Comparison of ENCODE assay signal across 19 mouse cellular contexts in the genomic region with DNA sequence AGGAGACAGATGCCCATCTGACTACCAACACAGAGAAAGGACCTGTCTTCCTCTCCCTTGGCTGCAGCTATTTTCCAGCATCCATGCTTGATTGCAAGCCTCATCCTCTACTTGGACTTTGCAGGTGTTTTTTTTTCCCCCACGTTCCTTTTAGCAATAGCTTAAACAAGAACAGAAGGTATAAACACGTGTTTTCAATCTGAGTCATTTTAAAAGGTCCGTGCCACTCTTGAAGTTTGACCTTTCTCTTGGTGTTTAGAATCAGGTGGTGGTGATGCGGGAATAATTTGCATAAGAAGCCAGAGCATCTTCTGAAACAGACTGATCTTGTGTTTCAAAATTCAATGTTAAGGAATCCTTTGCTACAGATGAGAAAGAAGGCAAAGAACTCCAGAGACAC.
A peak's percentile ranks its signal among the peaks of the same experiment; 100 is the strongest.
DNase-seq lines count a peak whose midpoint lies in the region; ATAC-seq and TF ChIP-seq lines count a peak whose summit lies in the region.
"Had no signal": no experiment of that assay in that cellular context is flagged by ENCODE, and none has a peak within 500 bp of the region (broad histone marks: within the 10 kb centered on the region; RNA-seq: fewer than 3 reads in every experiment).

No protein-coding gene starts in this region.

- no peaks in the 10 kb centered on the region for H3K27me3 ChIP-seq in embryonic facial prominence, embryonic 11.5 days (ENCODE audit: control insufficient read depth, insufficient read depth, low read length)
- no peaks in the 10 kb centered on the region for H3K27me3 ChIP-seq in embryonic facial prominence, embryonic 10.5 days (replicated peaks; ENCODE audit: low read depth, poor library complexity, severe bottlenecking)
- H3K27me3 ChIP-seq: embryonic facial prominence, embryonic 12.5 days; forebrain, embryonic 13.5 days; forebrain, embryonic 15.5 days had no signal

- H3K36me3 ChIP-seq in embryonic facial prominence, embryonic 11.5 days (replicated peaks; ENCODE audit: control insufficient read depth, insufficient read depth, low read depth, low read length): no peaks in the 10 kb centered on the region
- H3K36me3 ChIP-seq in embryonic facial prominence, embryonic 10.5 days (replicated peaks): no peaks in the 10 kb centered on the region
- H3K36me3 ChIP-seq: embryonic facial prominence, embryonic 12.5 days; forebrain, embryonic 15.5 days had no signal

- no peaks in the 10 kb centered on the region for H3K4me1 ChIP-seq in embryonic facial prominence, embryonic 11.5 days (ENCODE audit: control insufficient read depth, insufficient read depth, low read length)
- H3K4me1 ChIP-seq in embryonic facial prominence, embryonic 10.5 days: 0 out of 2 replicates have a peak, but pooled peaks cover 4% of the 10 kb centered on the region
- H3K4me1 ChIP-seq: embryonic facial prominence, embryonic 12.5 days; forebrain, embryonic 13.5 days; forebrain, embryonic 15.5 days had no signal

- H3K27ac ChIP-seq in embryonic facial prominence, embryonic 11.5 days (replicated peaks; ENCODE audit: low read depth, low read length): no peak overlapping the region
- H3K27ac ChIP-seq in embryonic facial prominence, embryonic 10.5 days (replicated peaks): no peak overlapping the region
- peak overlapping the region; percentile 40; the same call in 1 of the 2 replicates for H3K27ac ChIP-seq in left cerebral cortex, adult 2 months
- H3K27ac ChIP-seq: embryonic facial prominence, embryonic 12.5 days; forebrain, embryonic 13.5 days; forebrain, embryonic 15.5 days had no signal

- no peak for ATAC-seq in embryonic facial prominence, embryonic 11.5 days (replicated peaks; ENCODE audit: insufficient number of reproducible peaks, low FRiP score, low TSS enrichment, low read depth)
- ATAC-seq: CD4-positive, CD25-positive, alpha-beta regulatory T cell, adult 4 months; forebrain, embryonic 13.5 days; forebrain, embryonic 15.5 days; forebrain, postnatal 0 days had no signal

- 38% methylated on average over 4 of the region's 4 CpGs for WGBS in embryonic facial prominence, embryonic 11.5 days
- WGBS in embryonic facial prominence, embryonic 10.5 days: 50% methylated on average over 4 of the region's 4 CpGs

- H3K9ac ChIP-seq in embryonic facial prominence, embryonic 11.5 days (replicated peaks; ENCODE audit: low read length): no peak overlapping the region
- H3K9ac ChIP-seq: embryonic facial prominence, embryonic 12.5 days; forebrain, embryonic 13.5 days; forebrain, embryonic 15.5 days; forebrain, postnatal 0 days had no signal

- no peak overlapping the region for H3K4me2 ChIP-seq in embryonic facial prominence, embryonic 11.5 days (ENCODE audit: low read depth, low read length)
- H3K4me2 ChIP-seq: embryonic facial prominence, embryonic 12.5 days; forebrain, embryonic 13.5 days; forebrain, embryonic 15.5 days had no signal

- no peak overlapping the region for H3K4me3 ChIP-seq in embryonic facial prominence, embryonic 11.5 days (ENCODE audit: low read depth, low read length)
- no peak overlapping the region for H3K4me3 ChIP-seq in embryonic facial prominence, embryonic 10.5 days
- no peak overlapping the region for H3K4me3 ChIP-seq in left cerebral cortex, adult 2 months
- H3K4me3 ChIP-seq: embryonic facial prominence, embryonic 12.5 days; forebrain, embryonic 13.5 days; forebrain, embryonic 15.5 days had no signal

- DNase-seq in embryonic facial prominence, embryonic 11.5 days (ENCODE audit: low spot score): peak; percentile 60
- no peak for DNase-seq in embryonic facial prominence, embryonic 10.5 days (ENCODE audit: low spot score)
- no peak for DNase-seq in left cerebral cortex, adult 2 months (ENCODE audit: extremely low spot score in 1 of 2, low spot score in 2 of 2)
- DNase-seq in left cerebral cortex, adult 18-20 months (ENCODE audit: low spot score in 2 of 2): no peak
- no peak for DNase-seq in thymus, adult 18-20 months
- DNase-seq: adrenal gland, adult 2 months; adrenal gland, postnatal 10 days; adrenal gland, postnatal 25 days; B cell, adult 2 months; cerebellum, adult 11-12 months; cerebellum, adult 2 months; cerebellum, adult 9-10 months; cerebellum, postnatal 10 days; cerebellum, postnatal 25 days; forebrain, postnatal 0 days had no signal

- no peaks in the 10 kb centered on the region for H3K9me3 ChIP-seq in embryonic facial prominence, embryonic 11.5 days (replicated peaks; ENCODE audit: control insufficient read depth, low read length)
- H3K9me3 ChIP-seq in embryonic facial prominence, embryonic 10.5 days: no peaks in the 10 kb centered on the region
- H3K9me3 ChIP-seq: embryonic facial prominence, embryonic 12.5 days; forebrain, embryonic 13.5 days; forebrain, embryonic 15.5 days had no signal

- intact Hi-C loops in left cerebral cortex, adult 2 months (cut with DNase I): no loop called here

- TF ChIP-seq CTCF in left cerebral cortex, adult 2 months (IDR thresholded peaks at IDR 0.05): no peak
